Mouse (Mus musculus): ENCODE measurements around the gene Wdr73.

Wdr73 gene

GRCm38 (mm10) chr7:80894815-80895519 is 6.1 kb downstream of the Wdr73 start:
- DNase-seq (ENCODE audit: low read depth): no peak

DNA sequence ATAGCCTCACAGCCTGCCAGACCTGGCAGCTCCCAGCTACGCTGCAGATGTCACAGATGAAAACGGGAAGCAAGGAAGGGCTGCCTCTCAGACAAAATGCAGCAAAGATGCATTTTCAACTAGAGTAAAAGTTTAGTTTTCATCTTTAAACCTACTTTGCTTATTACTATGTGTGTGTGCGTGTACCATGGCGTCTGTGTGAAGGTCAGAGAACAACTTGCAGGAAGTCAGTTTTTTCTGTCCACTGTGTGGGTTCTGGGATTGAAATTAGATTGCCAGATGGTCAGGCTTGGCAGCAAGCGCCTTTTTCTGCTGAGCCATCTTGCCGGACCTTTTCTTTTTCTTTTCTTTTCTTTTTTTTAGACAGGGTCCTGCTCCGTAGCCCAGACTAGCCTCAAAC is 6.9 kb downstream of the Wdr73 start:
- no peak for DNase-seq (ENCODE audit: low read depth)

DNA sequence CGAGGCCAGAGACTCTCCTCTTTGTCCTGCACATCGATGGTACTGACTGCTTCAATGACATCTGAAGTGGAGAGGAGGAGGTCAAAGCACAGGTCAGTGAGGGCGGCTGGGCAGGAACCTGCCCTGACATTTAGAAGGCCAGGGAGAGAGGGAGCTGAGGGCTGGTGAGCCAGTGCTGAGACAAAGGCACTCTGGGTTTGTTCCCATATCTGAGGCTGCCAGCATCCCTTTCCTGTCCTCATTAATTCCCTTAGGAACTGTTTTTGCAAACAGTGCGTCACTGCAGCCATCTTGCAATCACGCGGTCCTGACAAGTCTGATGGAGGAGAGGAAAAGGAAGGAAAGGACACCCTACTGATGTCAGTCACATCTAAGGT is 7.3 kb downstream of the Wdr73 start:
- DNase-seq (ENCODE audit: low read depth): no peak

- no peak for DNase-seq (ENCODE audit: low read depth)
Measured at GRCm38 (mm10) chr7:80893086-80893752, 7.8 kb downstream of the Wdr73 start.

DNA sequence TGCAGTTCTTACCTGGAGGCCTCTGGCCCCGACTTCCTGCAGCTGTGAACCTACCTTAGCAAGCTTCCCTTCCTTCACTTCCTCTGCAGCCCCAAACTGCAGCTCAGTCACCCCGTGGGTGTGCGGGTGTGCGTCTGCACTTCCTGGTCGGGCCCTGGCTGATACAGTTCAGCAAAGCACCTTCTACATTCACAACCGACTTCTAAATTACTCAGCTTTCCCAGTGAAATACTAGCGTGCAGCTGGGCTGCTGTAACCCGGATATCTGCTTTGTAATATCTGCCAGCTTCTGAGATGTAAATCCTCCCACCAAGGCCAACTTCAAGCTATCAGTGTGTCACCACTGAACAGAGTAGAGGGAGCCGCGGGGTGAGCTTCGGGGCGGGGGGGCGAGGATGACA is 11.2 kb downstream of the Wdr73 start:
- peak; percentile 84 for DNase-seq (ENCODE audit: low read depth)

GRCm38 (mm10) chr7:80889021-80889511 is 12.0 kb downstream of the Wdr73 start:
- peak; percentile 78 for DNase-seq (ENCODE audit: low read depth)

GRCm38 (mm10) chr7:80888595-80888994 is 12.5 kb downstream of the Wdr73 start:
- DNase-seq (ENCODE audit: low read depth): no peak

DNA sequence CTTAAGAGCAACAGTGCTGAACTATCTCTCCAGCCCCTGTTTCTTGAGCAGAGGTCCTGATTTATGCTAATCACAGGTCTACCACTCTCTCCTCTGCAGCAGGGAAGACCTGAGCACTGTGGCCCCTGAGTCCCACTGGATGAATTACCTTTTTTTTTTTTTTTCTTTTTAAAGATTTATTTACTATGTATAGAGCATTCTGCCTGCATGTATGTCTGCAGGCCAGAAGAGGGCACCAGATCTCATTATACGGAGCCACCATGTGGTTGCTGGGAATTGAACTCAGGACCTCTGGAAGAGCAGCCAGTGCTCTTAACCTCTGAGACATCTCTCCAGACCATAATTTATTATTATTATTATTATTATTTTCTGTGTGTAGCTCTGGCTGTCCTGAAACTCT is 15.4 kb downstream of the Wdr73 start:
- peak; percentile 71 for DNase-seq (ENCODE audit: low read depth)

DNA sequence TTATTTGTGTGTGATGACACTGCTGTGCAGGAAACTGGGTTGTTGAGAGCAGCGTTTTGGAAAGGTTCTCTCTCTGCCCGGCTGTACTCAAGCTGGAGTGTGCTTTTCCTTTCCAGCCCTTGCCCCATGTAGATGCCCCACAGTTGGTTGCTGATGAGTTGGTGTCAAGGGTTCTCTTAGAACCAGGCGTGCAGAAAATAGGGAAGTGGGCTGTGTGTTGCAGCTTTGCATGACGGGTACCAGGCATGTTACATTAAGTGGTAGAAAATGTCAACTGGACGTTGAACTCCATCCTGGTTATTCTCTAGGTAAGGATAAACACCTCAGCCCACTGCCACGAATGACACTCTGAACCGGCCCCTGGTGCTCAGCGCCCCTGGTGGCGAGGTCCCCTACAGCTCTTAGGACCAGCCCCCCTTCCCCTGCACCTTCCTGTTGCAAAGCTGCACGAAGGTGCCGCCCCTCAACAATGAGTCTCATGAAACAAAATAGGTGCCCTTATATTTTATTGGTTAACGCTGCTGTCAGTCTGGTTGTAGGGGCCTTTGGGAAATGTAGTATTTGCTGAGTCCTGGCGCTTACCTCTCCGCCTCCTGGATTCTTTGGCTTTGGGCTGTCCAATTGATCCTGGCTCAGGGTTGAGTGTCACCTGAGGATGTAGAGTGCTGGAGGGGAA is 18.1 kb downstream of the Wdr73 start:
- peak; percentile 89 for DNase-seq (ENCODE audit: low read depth)

- no peak for DNase-seq (ENCODE audit: low read depth)
Measured at GRCm38 (mm10) chr7:80875727-80876126, 25.3 kb downstream of the Wdr73 start.

DNA sequence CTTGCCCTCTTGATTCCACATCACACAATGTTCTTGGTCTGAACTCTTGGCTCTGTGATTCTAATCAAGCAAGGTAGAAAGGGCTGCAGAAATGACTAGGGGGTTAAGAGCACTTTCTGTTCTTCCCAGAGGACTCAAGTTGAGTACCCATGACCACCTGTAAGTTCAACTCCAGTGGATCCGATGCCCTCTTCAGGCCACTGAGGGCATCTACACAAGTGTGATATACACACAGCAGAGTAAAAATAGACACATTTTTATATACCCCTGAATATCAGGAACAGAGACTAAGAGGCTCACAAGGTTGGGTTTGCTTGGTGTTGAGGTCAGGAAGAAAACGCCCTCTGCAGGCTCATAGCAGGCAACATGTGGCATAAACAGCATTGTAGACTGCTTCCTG is 27.4 kb downstream of the Wdr73 start:
- DNase-seq (ENCODE audit: low read depth): no peak

GRCm38 (mm10) chr7:80873038-80873437 is 28.0 kb downstream of the Wdr73 start:
- DNase-seq (ENCODE audit: low read depth): no peak

- no peak for DNase-seq (ENCODE audit: low read depth)
Measured at GRCm38 (mm10) chr7:80868686-80869085, 32.4 kb downstream of the Wdr73 start.

GRCm38 (mm10) chr7:80866514-80867147 is 34.4 kb downstream of the Wdr73 start:
- no peak for DNase-seq (ENCODE audit: low read depth)

DNA sequence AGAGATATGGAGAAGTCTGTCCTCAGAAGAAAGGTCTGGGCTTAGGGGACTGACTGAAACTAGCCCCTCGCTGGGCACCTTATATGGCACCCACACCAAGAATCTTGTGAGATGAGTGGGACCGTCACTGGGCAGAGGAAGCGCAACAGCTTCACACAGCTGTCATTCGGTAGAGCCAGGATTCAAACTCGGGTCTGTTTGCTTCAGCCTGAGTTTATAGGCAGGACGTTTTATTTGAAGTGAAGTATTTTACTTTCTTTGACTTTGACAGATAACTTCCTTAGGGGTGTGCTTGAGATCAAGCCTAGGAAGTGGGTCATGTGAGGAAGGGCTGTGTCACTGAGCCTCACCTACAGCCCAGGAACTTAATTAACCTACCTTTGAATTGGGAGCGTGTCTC is 35.5 kb downstream of the Wdr73 start:
- DNase-seq (ENCODE audit: low read depth): peak; percentile 58

DNA sequence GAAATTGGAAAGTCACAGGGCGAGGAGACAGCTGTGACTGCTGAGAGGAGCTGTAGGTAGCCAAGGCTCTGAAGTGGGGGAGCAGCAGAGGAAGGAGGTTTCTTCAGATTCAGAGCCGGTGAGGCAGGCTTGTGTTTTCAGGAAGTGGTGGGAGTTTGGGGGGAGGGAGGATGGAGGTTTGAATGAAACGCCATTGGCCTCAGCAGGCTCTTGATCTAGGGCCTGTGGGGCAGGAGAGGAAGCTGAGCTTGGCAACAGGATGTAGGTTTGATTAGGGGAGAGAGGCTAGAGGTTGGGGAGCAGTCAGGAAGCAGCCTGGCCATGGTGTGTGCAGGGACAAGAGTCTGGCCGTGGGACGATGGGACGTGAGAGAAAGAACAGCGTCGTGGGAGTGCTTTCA is 36.2 kb downstream of the Wdr73 start:
- DNase-seq (ENCODE audit: low read depth): peak; percentile 93

GRCm38 (mm10) chr7:80864151-80864550 is 36.9 kb downstream of the Wdr73 start:
- DNase-seq (ENCODE audit: low read depth): peak; percentile 61

GRCm38 (mm10) chr7:80863520-80863919 is 37.5 kb downstream of the Wdr73 start:
- peak; percentile 46 for DNase-seq (ENCODE audit: low read depth)

DNA sequence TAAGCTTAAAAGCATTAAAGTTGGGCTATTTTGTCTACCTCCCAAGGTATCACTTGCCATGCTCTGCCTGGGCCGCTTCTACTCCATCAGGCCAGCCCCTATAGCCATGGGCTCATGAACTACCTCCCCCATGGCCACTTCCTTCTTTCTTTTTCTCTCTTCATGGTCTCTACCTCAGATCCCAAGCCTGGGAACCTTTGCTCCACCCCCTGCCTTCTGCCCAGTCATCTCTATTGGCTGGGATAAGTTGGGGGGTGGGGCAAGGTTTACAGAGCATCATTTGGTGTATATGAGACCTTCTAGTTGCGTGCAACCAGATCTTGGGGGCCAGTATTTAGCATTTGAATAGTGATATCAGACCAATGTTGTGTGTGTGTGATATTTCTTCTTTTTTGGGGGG is 38.6 kb downstream of the Wdr73 start:
- DNase-seq (ENCODE audit: low read depth): peak; percentile 62

- peak; percentile 96 for DNase-seq (ENCODE audit: low read depth)
Measured at GRCm38 (mm10) chr7:80860729-80861274, 40.3 kb downstream of the Wdr73 start, which contains the start of gene Zscan2. Gene Zscan2, plus strand, starts transcription at chr7:80860920.

DNA sequence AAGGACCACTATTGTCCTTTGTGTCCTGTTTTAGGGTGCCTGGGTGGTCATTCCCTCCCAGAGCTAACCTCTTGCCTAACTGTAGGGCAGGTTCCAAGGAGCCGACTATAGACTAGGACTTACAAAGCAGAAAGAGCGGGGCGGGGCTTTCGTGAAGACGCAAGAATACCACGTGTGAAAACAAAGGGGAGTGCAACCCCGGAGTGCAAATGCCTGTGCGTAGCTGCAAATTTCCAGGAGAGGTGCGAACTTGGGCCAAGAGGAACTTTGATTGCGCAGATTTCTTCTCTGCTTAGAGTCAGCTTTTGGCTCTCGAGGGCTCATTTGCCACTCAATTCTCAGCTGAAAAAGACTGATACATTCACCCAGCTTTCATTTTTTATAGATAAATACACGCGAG is 40.8 kb downstream of the Wdr73 start:
- DNase-seq (ENCODE audit: low read depth): peak; percentile 93

DNA sequence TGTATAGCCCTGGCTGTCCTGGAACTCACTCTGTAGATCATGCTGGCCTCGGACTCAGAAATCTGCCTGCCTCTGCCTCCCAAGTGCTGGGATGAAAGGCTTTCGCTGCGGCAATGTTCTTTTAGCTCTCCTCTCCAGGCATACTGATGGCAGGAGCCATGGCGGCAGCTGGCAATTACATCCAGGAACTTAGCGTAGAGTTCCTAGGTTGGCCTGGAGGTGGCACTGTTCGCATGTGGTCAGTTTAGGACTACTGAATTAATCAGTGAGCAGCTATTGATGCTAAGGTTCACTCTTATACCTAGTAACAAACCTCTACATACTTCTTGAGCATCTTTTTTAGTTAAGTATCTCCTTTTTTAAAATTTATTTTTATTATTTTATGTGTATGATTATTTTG is 43.9 kb downstream of the Wdr73 start:
- DNase-seq (ENCODE audit: low read depth): peak; percentile 88
